Mouse (Mus musculus) megakaryocyte, adult 5-6 weeks (primary cell): Measurements from ENCODE around the gene Cisd3. TPM values are rescaled to one million over a fixed set of nuclear protein-coding genes. Genes with fewer than 3 reads are reported as not detected.
"Not testable (repeated sequence)": the region's sequence is repeated elsewhere in the genome, so short reads cannot be mapped to it uniquely, and the experiment has no call there.

Experiments used
- ATAC-seq: 2 replicates; pipeline ENCODE4 v1.8.0; 2016; ENCODE audit warnings: mild to moderate bottlenecking, inconsistent platforms; ENCODE audit not compliant: poor library complexity, severe bottlenecking
- total RNA-seq, 2 experiments: library from RNA; stranded (forward) in 1 of 2; stranded (reverse) in 1 of 2; fragments of 153-499, 151-499 nt in 1 of 2; fragments of 221-1000, 200-1000 nt in 1 of 2; gene quantifications; 2 replicates each; pipeline versions ENCODE4 v1.2.3 to v1.2.4; 2015 to 2017

The Cisd3 gene
- total RNA-seq (2015): 18.7 and 19.8 TPM in 2 replicates
- total RNA-seq (2017): 2.3 and 12.8 TPM in 2 replicates

GRCm38 (mm10) chr11:97685613-97686321 lies at the start of gene Cisd3:
TSS of gene Cisd3 (plus strand) at chr11:97685826.
- ATAC-seq: peak; percentile 94

GRCm38 (mm10) chr11:97641668-97642067 lies 44.0 kb upstream of the Cisd3 start:
- peak; percentile 47 for ATAC-seq

GRCm38 (mm10) chr11:97642746-97643145 lies 42.9 kb upstream of the Cisd3 start:
- no peak for ATAC-seq

- ATAC-seq: no peak
These were observed 42.1 kb upstream of the Cisd3 start for GRCm38 (mm10) chr11:97643380-97644055.

- no peak; the same call in 1 of the 2 replicates for ATAC-seq
These were observed 40.8 kb upstream of the Cisd3 start for GRCm38 (mm10) chr11:97644834-97645233.

GRCm38 (mm10) chr11:97648541-97648940 lies 37.1 kb upstream of the Cisd3 start:
- not testable (repeated sequence) for ATAC-seq

GRCm38 (mm10) chr11:97650341-97650740 lies 35.3 kb upstream of the Cisd3 start:
- ATAC-seq: no peak

- not testable (repeated sequence) for ATAC-seq
These were observed 32.2 kb upstream of the Cisd3 start for GRCm38 (mm10) chr11:97653376-97653775.

- no peak for ATAC-seq
These were observed 31.4 kb upstream of the Cisd3 start for GRCm38 (mm10) chr11:97654210-97654609.

GRCm38 (mm10) chr11:97656269-97656971 lies 29.2 kb upstream of the Cisd3 start:
- no peak for ATAC-seq

- ATAC-seq: no peak
These were observed 28.3 kb upstream of the Cisd3 start for GRCm38 (mm10) chr11:97657184-97657945.

GRCm38 (mm10) chr11:97657967-97658366 lies 27.7 kb upstream of the Cisd3 start:
- not testable (repeated sequence) for ATAC-seq

- ATAC-seq: no peak
These were observed 26.8 kb upstream of the Cisd3 start for GRCm38 (mm10) chr11:97658751-97659266.

GRCm38 (mm10) chr11:97659267-97659989 lies 26.2 kb upstream of the Cisd3 start:
- ATAC-seq: peak; percentile 60

- peak; percentile 63 for ATAC-seq
These were observed 25.5 kb upstream of the Cisd3 start for GRCm38 (mm10) chr11:97659990-97660714.

GRCm38 (mm10) chr11:97660734-97661647 lies 24.6 kb upstream of the Cisd3 start:
- no peak for ATAC-seq

GRCm38 (mm10) chr11:97661648-97662133 lies 23.9 kb upstream of the Cisd3 start:
- ATAC-seq: no peak
